11 mouse cellular contexts compared by ENCODE assay signal in genomic region chr3:130053340-130054066, GRCm38 (mm10). TPM values are rescaled to one million over a fixed set of nuclear protein-coding genes. Genes with fewer than 3 reads are reported as not detected.
DNase-seq lines count a peak whose midpoint lies in the region; ATAC-seq and TF ChIP-seq lines count a peak whose summit lies in the region.
"Had no signal": no experiment of that assay in that cellular context is flagged by ENCODE, and none has a peak within 500 bp of the region (broad histone marks: within the 10 kb centered on the region; RNA-seq: fewer than 3 reads in every experiment).

No protein-coding gene starts in this region.

- no peak for TF ChIP-seq CTCF in heart, postnatal 0 days (IDR thresholded peaks at IDR 0.05; ENCODE audit: low read depth)

- H3K9ac ChIP-seq in heart, postnatal 0 days (replicated peaks; ENCODE audit: low read depth, low read length), result no peak overlapping the region
- H3K9ac ChIP-seq in forebrain, embryonic 11.5 days (ENCODE audit: low read length), result no peak overlapping the region
- no peak overlapping the region for H3K9ac ChIP-seq in forebrain, embryonic 12.5 days
- H3K9ac ChIP-seq: liver, embryonic 13.5 days had no signal

- TF ChIP-seq EP300 in heart, postnatal 0 days (IDR thresholded peaks at IDR 0.05; ENCODE audit: low read depth), result no peak

- no peaks in the 10 kb centered on the region for H3K27me3 ChIP-seq in heart, postnatal 0 days (ENCODE audit: control insufficient read depth, insufficient read depth, low read length)
- H3K27me3 ChIP-seq in forebrain, embryonic 11.5 days (ENCODE audit: control insufficient read depth, insufficient read depth, low read length), result no peaks in the 10 kb centered on the region
- H3K27me3 ChIP-seq in forebrain, embryonic 12.5 days, result no peaks in the 10 kb centered on the region
- H3K27me3 ChIP-seq: liver, embryonic 13.5 days had no signal

- ATAC-seq in heart, postnatal 0 days (ENCODE audit: insufficient read depth, low read depth), result 0 out of 2 replicates have a peak, but pooled peaks have one; percentile 39
- ATAC-seq in forebrain, embryonic 11.5 days (replicated peaks; ENCODE audit: low FRiP score), result no peak
- ATAC-seq in forebrain, embryonic 12.5 days (ENCODE audit: low FRiP score), result no peak
- ATAC-seq: forebrain, embryonic 16.5 days had no signal

- no peaks in the 10 kb centered on the region for H3K9me3 ChIP-seq in heart, postnatal 0 days (replicated peaks; ENCODE audit: control insufficient read depth, low read length)
- no peaks in the 10 kb centered on the region for H3K9me3 ChIP-seq in forebrain, embryonic 11.5 days (ENCODE audit: control insufficient read depth, low read length)
- no peaks in the 10 kb centered on the region for H3K9me3 ChIP-seq in forebrain, embryonic 12.5 days
- H3K9me3 ChIP-seq: hindbrain, embryonic 10.5 days; liver, embryonic 13.5 days had no signal

- H3K4me3 ChIP-seq in heart, postnatal 0 days (ENCODE audit: low read depth, low read length), result no peak overlapping the region
- H3K4me3 ChIP-seq in forebrain, embryonic 11.5 days (ENCODE audit: low read depth, low read length), result no peak overlapping the region
- no peak overlapping the region for H3K4me3 ChIP-seq in forebrain, embryonic 12.5 days (replicated peaks)
- H3K4me3 ChIP-seq: hindbrain, embryonic 10.5 days; liver, embryonic 13.5 days had no signal

- peak; percentile 26 for DNase-seq in adrenal gland, postnatal 10 days
- no peak for DNase-seq in adrenal gland, adult 18-20 months (ENCODE audit: low spot score in 2 of 2)
- DNase-seq in kidney, adult 11 months, result peak; percentile 44
- no peak for DNase-seq in kidney, postnatal 10 days
- DNase-seq in Muller cell, postnatal 12 days (ENCODE audit: inconsistent ontology term), result peak; percentile 45
- DNase-seq in heart, postnatal 0 days (ENCODE audit: low spot score), result no peak
- no peak for DNase-seq in forebrain, embryonic 11.5 days (ENCODE audit: low spot score)
- DNase-seq: liver, embryonic 13.5 days had no signal

- WGBS in heart, postnatal 0 days, result 34% methylated on average over 10 of the region's 10 CpGs
- WGBS in forebrain, embryonic 11.5 days, result 78% methylated on average over 10 of the region's 10 CpGs
- 82% methylated on average over 10 of the region's 10 CpGs for WGBS in forebrain, embryonic 12.5 days

- H3K4me2 ChIP-seq in heart, postnatal 0 days (ENCODE audit: low read depth, low read length), result no peak overlapping the region
- H3K4me2 ChIP-seq in forebrain, embryonic 11.5 days (ENCODE audit: low read depth, low read length, severe bottlenecking), result no peak overlapping the region
- no peak overlapping the region for H3K4me2 ChIP-seq in forebrain, embryonic 12.5 days
- H3K4me2 ChIP-seq: liver, embryonic 13.5 days had no signal

- peak overlapping the region; percentile 63 for H3K27ac ChIP-seq in heart, postnatal 0 days (ENCODE audit: low read depth)
- no peak overlapping the region for H3K27ac ChIP-seq in forebrain, embryonic 11.5 days (ENCODE audit: low read depth, low read length)
- H3K27ac ChIP-seq in forebrain, embryonic 12.5 days, result no peak overlapping the region
- H3K27ac ChIP-seq: hindbrain, embryonic 10.5 days; liver, embryonic 13.5 days had no signal

- no peaks in the 10 kb centered on the region for H3K36me3 ChIP-seq in heart, postnatal 0 days (replicated peaks; ENCODE audit: control insufficient read depth, insufficient read depth, low read length)
- H3K36me3 ChIP-seq in forebrain, embryonic 11.5 days (ENCODE audit: control insufficient read depth, insufficient read depth, low read length), result no peaks in the 10 kb centered on the region
- peaks cover 7% of the 10 kb centered on the region; the same call in 1 of the 2 replicates for H3K36me3 ChIP-seq in forebrain, embryonic 12.5 days (replicated peaks)
- H3K36me3 ChIP-seq: liver, embryonic 13.5 days had no signal

- peaks cover 46% of the 10 kb centered on the region for H3K4me1 ChIP-seq in heart, postnatal 0 days (ENCODE audit: control insufficient read depth, insufficient read depth)
- 0 out of 2 replicates have a peak, but pooled peaks cover 1% of the 10 kb centered on the region for H3K4me1 ChIP-seq in forebrain, embryonic 11.5 days (replicated peaks; ENCODE audit: control insufficient read depth, insufficient read depth, low read length)
- peaks cover 27% of the 10 kb centered on the region for H3K4me1 ChIP-seq in forebrain, embryonic 12.5 days

RNA-seq across cellular contexts. Expression of gene Sec24b, which starts 7.8 kb away (rescaled TPM):
- 10 to 100 TPM; 48.8 to 59.3 TPM for total RNA-seq in adrenal gland, postnatal 10 days (2021)
- total RNA-seq in adrenal gland, adult 18-20 months (2021), result 10 to 100 TPM; 58.3 to 70.0 TPM
- 22.7 and 57.0 TPM in 2 replicates for total RNA-seq in heart, postnatal 0 days (2014; rRNA removed; ENCODE audit: low replicate concordance)
- 12.9 TPM in 2 replicates for polyA plus RNA-seq in heart, postnatal 0 days (2015; fragmentation: Nextera tagmentation; extraction: Ambion mirVana)
- polyA plus RNA-seq in forebrain, embryonic 11.5 days (2014; fragmentation: Nextera tagmentation; extraction: Ambion mirVana), result 38.2 and 38.9 TPM in 2 replicates
- polyA plus RNA-seq in forebrain, embryonic 12.5 days (2016; fragmentation: Nextera tagmentation; extraction: Ambion mirVana), result 33.7 and 34.7 TPM in 2 replicates

Comparison
In these comparisons a context has a peak if more than half of its experiments do, and no peak if none do; other contexts are left out.
1. DNase-seq: peak in adrenal gland, postnatal 10 days (single experiment), kidney, adult 11 months (single experiment) and Muller cell, postnatal 12 days (single experiment); none in adrenal gland, adult 18-20 months (0 of 2), kidney, postnatal 10 days (single experiment), heart, postnatal 0 days (single experiment) and forebrain, embryonic 11.5 days (single experiment).